Mouse (Mus musculus) erythroblast, embryonic 14.5 days (primary cell): ENCODE results near the gene Vkorc1l1. TPM values are rescaled to one million over a fixed set of nuclear protein-coding genes. Genes with fewer than 3 reads are reported as not detected.
A peak's percentile ranks its signal among the peaks of the same experiment; 100 is the strongest.

Experiments used
- H3K27me3 ChIP-seq: 2 replicates; pipeline ENCODE4 v1.6.1; 2012; ENCODE audit warnings: inconsistent platforms; ENCODE audit not compliant: control insufficient read depth
- H3K36me3 ChIP-seq: 2 replicates; pipeline ENCODE4 v1.6.1; 2012; ENCODE audit warnings: mild to moderate bottlenecking, inconsistent platforms; ENCODE audit not compliant: control insufficient read depth
- H3K4me1 ChIP-seq: 2 replicates; pipeline ENCODE4 v1.6.1; 2012; ENCODE audit warnings: inconsistent platforms; ENCODE audit not compliant: control insufficient read depth
- H3K4me3 ChIP-seq: replicated peaks from 2 replicates; pipeline ENCODE3; 2012; ENCODE audit warnings: moderate library complexity, mild to moderate bottlenecking, inconsistent platforms
- H3K9me3 ChIP-seq: 2 replicates; pipeline ENCODE4 v1.6.1; 2012; ENCODE audit warnings: low read length, inconsistent platforms, mixed read lengths; ENCODE audit not compliant: control insufficient read depth
- GATA1 ChIP-seq: IDR thresholded peaks from 2 replicates; pipeline ENCODE4 v1.6.1; 2012; ENCODE audit warnings: low read length, inconsistent platforms, mixed read lengths
- TAL1 ChIP-seq: IDR thresholded peaks from 3 replicates; pipeline ENCODE4 v1.6.1; 2012; ENCODE audit warnings: low read length, inconsistent platforms, mixed read lengths
- polyA plus RNA-seq: library from polyadenylated mRNA; stranded (reverse); fragments of >175 nt; gene quantifications from 2 replicates; pipeline ENCODE4 v1.2.3, GENCODE M21; 2012

The Vkorc1l1 gene
- polyA plus RNA-seq, 1 experiment = 1.9 TPM

- H3K9me3 ChIP-seq = no peaks in the 10 kb centered on the region
- peaks cover 71% of the 10 kb centered on the region for H3K4me1 ChIP-seq
- peaks cover 80% of the 10 kb centered on the region for H3K36me3 ChIP-seq
- H3K27me3 ChIP-seq = no peaks in the 10 kb centered on the region
- no peak for TF ChIP-seq GATA1
- H3K4me3 ChIP-seq = no peak overlapping the region
Observed at GRCm38 (mm10) chr5:129994989-129995388, 53.2 kb downstream of the Vkorc1l1 start.

GRCm38 (mm10) chr5:129997700-129998099 is 55.9 kb downstream of the Vkorc1l1 start:
- Histone ChIP-seq H3K9me3 (no peaks in the 10 kb centered on the region), H3K27me3 (no peaks in the 10 kb centered on the region), H3K4me1 (peaks cover 68% of the 10 kb centered on the region), H3K36me3 (peaks cover 66% of the 10 kb centered on the region), H3K4me3 (no peak overlapping the region)
- no peak for TF ChIP-seq TAL1
- TF ChIP-seq GATA1 = no peak

- Histone ChIP-seq H3K27me3 (no peaks in the 10 kb centered on the region), H3K4me1 (peaks cover 65% of the 10 kb centered on the region), H3K4me3 (no peak overlapping the region), H3K36me3 (peaks cover 52% of the 10 kb centered on the region), H3K9me3 (no peaks in the 10 kb centered on the region)
- TF ChIP-seq TAL1 (no peak), GATA1 (no peak)
Observed at GRCm38 (mm10) chr5:129999097-129999496, 57.3 kb downstream of the Vkorc1l1 start.

GRCm38 (mm10) chr5:130000735-130001134 is 59.0 kb downstream of the Vkorc1l1 start:
- Histone ChIP-seq H3K36me3 (peaks cover 40% of the 10 kb centered on the region), H3K4me3 (no peak overlapping the region), H3K9me3 (peaks cover 3% of the 10 kb centered on the region; the same call in 1 of the 2 replicates), H3K4me1 (peaks cover 52% of the 10 kb centered on the region), H3K27me3 (no peaks in the 10 kb centered on the region)
- TF ChIP-seq GATA1 (no peak), TAL1 (no peak)

GRCm38 (mm10) chr5:130001356-130001987 is 59.7 kb downstream of the Vkorc1l1 start:
- H3K36me3 ChIP-seq = peaks cover 33% of the 10 kb centered on the region
- H3K27me3 ChIP-seq = no peaks in the 10 kb centered on the region
- H3K4me3 ChIP-seq = peak overlapping the region; percentile 81
- peaks cover 52% of the 10 kb centered on the region for H3K4me1 ChIP-seq
- no peak for TF ChIP-seq GATA1
- no peak for TF ChIP-seq TAL1
- peaks cover 3% of the 10 kb centered on the region; the same call in 1 of the 2 replicates for H3K9me3 ChIP-seq

GRCm38 (mm10) chr5:130002301-130003146 is 60.8 kb downstream of the Vkorc1l1 start, which contains the start of gene Gusb:
Gene Gusb, minus strand, starts transcription at chr5:130003049.
- TF ChIP-seq TAL1 (no peak), GATA1 (no peak)
- Histone ChIP-seq H3K9me3 (peaks cover 3% of the 10 kb centered on the region; the same call in 1 of the 2 replicates), H3K27me3 (no peaks in the 10 kb centered on the region), H3K4me1 (peaks cover 49% of the 10 kb centered on the region), H3K36me3 (peaks cover 28% of the 10 kb centered on the region), H3K4me3 (peak within 1 kb of the TSS; percentile 81)

- Histone ChIP-seq H3K36me3 (peaks cover 21% of the 10 kb centered on the region), H3K27me3 (no peaks in the 10 kb centered on the region), H3K9me3 (peaks cover 3% of the 10 kb centered on the region; the same call in 1 of the 2 replicates), H3K4me3 (peak overlapping the region; percentile 81), H3K4me1 (peaks cover 42% of the 10 kb centered on the region)
- TF ChIP-seq TAL1 = no peak
- TF ChIP-seq GATA1 = no peak
Observed at GRCm38 (mm10) chr5:130003229-130003628, 61.5 kb downstream of the Vkorc1l1 start.

GRCm38 (mm10) chr5:130007344-130007743 is 65.6 kb downstream of the Vkorc1l1 start:
- Histone ChIP-seq H3K36me3 (peaks cover 14% of the 10 kb centered on the region), H3K9me3 (peaks cover 25% of the 10 kb centered on the region), H3K4me3 (no peak overlapping the region), H3K4me1 (peaks cover 16% of the 10 kb centered on the region), H3K27me3 (no peaks in the 10 kb centered on the region; the same call in 1 of the 2 replicates)
- no peak for TF ChIP-seq TAL1
- TF ChIP-seq GATA1 = no peak

GRCm38 (mm10) chr5:130008034-130008590 is 66.3 kb downstream of the Vkorc1l1 start:
- TF ChIP-seq GATA1 = no peak
- no peak for TF ChIP-seq TAL1
- peaks cover 25% of the 10 kb centered on the region for H3K9me3 ChIP-seq
- H3K27me3 ChIP-seq = no peaks in the 10 kb centered on the region; the same call in 1 of the 2 replicates
- H3K4me1 ChIP-seq = peaks cover 12% of the 10 kb centered on the region
- no peak overlapping the region for H3K4me3 ChIP-seq
- H3K36me3 ChIP-seq = peaks cover 21% of the 10 kb centered on the region
